Mouse (Mus musculus): ENCODE results near the gene Mrc2.

Mrc2 gene

GRCm38 (mm10) chr11:105350643-105351042, 58.2 kb downstream of the Mrc2 start:
- DNase-seq (ENCODE audit: low spot score in 2 of 2): no peak

DNA sequence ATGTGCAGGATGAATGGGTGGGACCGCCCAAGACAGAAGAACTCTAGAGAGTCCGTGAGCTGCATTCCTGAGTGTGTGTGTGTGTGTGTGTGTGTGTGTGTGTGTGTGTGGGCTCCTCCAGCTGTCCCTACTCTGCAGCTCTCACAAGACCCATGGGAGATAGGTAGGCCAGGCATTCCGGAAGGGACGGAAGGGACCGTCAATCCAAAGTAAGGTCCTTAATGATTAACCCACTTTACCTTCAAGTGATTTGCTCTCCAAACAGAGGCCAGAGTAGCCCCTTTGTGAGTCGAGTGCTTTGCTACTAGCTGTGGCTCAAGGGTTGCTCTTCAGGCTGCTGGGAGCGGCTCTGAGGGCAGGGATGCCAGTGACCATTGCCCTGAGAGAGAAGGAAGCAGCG, 59.7 kb downstream of the Mrc2 start:
- no peak for DNase-seq (ENCODE audit: low spot score in 2 of 2)

- DNase-seq (ENCODE audit: low spot score in 2 of 2): no peak
Observed at GRCm38 (mm10) chr11:105352954-105353890, 60.8 kb downstream of the Mrc2 start.

DNA sequence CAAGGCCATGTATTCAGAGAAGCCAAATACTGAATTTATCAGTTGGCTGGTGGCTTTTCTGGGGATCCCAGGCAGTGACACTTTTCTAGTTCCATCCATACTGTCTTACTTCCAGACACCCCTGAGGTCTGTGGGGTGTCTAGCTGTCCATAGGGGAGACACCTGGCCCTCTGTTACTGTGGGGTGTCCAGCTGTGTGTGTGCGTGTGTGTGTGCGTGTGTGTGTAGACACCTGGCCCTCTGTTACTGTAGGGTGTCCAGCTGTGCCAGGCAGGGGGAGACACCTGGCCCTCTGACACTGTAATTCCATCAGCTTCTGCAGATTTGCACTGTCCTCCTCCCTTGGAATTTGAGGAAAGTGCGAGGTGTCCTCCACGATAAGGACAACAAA, 61.4 kb downstream of the Mrc2 start:
- DNase-seq (ENCODE audit: low spot score in 2 of 2): no peak

DNA sequence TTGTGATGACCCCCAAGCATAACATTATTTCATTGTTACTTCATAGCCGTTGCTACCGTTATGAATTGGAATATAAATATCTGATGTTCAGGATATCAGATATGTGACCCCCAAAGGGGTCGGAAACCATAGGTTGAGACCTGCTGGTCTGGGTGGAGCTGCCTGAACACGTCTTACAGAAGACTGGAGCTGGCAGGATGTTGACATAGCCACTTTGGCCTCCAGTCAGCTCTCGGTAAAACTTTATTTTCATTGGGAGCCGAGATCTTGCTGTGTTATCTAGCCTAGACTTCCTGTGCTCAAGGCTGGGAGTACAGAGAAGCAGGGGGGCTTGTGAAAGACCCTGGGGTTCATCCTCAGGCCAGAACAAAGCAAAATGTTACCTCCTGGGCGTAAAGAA, 63.9 kb downstream of the Mrc2 start:
- DNase-seq (ENCODE audit: low spot score in 2 of 2): no peak

- no peak for DNase-seq (ENCODE audit: low spot score in 2 of 2)
Observed at GRCm38 (mm10) chr11:105362041-105362765, 69.8 kb downstream of the Mrc2 start.

GRCm38 (mm10) chr11:105362946-105363597, 70.6 kb downstream of the Mrc2 start:
- peak; percentile 65 to 80 for DNase-seq (ENCODE audit: low spot score in 2 of 2)

- DNase-seq (ENCODE audit: low spot score in 2 of 2): no peak
Observed at GRCm38 (mm10) chr11:105363598-105364385, 71.3 kb downstream of the Mrc2 start.

DNA sequence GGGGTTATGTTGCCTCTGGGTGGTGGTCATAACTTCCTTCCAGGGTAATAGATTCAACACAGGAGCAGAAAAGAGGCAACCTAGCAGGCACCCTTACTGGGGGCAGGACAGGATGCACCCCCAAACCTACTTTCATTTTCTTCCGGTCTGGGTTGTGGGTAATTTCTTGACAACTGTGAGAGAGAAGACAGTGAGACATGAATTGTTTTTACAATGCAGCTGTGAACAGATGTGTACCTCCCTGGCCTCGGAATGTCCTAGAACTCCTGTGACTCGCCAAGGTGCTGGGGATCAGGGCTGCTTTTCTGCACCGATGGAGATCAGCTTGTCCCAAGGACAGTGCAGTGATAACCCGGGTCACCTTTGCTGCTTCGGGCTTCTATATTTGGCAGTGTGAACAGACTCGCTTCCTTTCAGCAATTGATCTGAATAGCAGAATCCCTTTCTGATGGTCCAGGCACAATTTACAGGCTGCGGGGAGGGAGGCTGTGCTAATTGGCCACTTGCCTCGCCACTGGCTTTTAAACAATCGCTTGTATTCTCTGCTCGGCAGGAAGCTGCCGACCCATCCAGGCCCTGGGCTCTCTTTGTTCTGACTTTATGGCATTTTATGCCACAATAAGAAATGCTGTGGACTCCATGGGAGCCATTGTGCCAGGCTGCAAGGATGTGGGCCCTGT, 72.1 kb downstream of the Mrc2 start:
- DNase-seq (ENCODE audit: low spot score in 2 of 2): no peak

DNA sequence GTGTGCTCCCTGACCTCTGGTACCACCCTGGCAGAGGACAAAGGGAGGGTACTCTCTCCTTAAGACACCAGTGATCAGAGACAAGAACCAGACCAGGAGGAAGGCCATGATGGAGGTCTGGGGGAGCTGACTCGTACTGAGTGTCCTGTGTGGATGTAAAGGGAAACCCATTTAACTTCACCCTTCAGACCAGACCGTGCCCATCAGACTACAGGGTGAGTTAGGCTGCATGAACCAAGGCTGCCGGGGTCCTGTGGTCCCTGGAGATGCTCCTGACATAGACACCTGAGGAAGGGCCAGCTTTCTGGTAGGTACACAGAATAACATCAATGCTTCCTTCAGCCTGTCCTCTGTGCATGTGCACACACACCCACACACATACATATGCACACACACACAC, 73.2 kb downstream of the Mrc2 start:
- DNase-seq (ENCODE audit: low spot score in 2 of 2): no peak

DNA sequence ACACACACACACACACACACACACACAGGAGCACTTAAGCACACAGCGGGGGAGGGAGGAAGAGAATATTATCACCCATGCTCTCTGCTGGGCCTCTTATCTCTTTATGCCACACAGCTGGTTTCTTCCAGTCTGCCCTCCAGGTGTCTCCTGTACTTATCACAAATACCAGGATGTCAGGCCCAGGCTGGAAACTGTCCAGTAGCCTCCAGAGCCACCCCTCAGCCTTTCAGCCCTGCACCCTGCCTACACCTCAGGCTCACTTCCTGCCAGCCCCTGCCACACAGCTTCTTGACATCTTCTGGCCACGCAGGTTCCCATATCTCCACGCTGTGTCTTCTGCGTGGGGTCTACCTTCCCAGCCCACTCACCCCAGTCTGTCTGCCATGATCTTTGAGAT, 73.6 kb downstream of the Mrc2 start:
- DNase-seq (ENCODE audit: low spot score in 2 of 2): peak; percentile 56 to 58

GRCm38 (mm10) chr11:105367163-105367562, 74.7 kb downstream of the Mrc2 start:
- no peak for DNase-seq (ENCODE audit: low spot score in 2 of 2)

DNA sequence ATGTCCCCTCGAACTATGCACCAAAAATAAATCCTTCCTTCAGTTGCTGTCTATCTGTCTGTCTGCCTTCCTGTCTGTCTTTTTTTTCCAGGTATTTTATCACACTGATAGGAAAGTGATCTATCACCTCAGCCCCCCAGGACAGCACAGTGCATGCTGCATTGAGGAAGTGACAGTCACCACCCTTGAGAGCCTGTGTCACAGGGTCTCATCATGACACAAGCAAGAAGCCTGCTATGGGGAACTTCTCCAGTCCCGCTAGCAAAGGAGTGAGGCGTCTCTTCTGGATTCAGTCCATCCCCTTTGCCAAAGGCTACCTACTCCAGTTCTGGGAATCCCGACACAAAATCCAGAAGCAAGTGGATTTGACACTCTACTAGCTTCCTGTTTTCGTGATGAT, 76.4 kb downstream of the Mrc2 start:
- no peak for DNase-seq (ENCODE audit: low spot score in 2 of 2)

- DNase-seq (ENCODE audit: low spot score in 2 of 2): no peak
Observed at GRCm38 (mm10) chr11:105369526-105370386, 77.3 kb downstream of the Mrc2 start.

- DNase-seq (ENCODE audit: low spot score in 2 of 2): no peak
Observed at GRCm38 (mm10) chr11:105371818-105372217, 79.4 kb downstream of the Mrc2 start.

GRCm38 (mm10) chr11:105373881-105374280, 81.4 kb downstream of the Mrc2 start:
- DNase-seq (ENCODE audit: low spot score in 2 of 2): no peak

DNA sequence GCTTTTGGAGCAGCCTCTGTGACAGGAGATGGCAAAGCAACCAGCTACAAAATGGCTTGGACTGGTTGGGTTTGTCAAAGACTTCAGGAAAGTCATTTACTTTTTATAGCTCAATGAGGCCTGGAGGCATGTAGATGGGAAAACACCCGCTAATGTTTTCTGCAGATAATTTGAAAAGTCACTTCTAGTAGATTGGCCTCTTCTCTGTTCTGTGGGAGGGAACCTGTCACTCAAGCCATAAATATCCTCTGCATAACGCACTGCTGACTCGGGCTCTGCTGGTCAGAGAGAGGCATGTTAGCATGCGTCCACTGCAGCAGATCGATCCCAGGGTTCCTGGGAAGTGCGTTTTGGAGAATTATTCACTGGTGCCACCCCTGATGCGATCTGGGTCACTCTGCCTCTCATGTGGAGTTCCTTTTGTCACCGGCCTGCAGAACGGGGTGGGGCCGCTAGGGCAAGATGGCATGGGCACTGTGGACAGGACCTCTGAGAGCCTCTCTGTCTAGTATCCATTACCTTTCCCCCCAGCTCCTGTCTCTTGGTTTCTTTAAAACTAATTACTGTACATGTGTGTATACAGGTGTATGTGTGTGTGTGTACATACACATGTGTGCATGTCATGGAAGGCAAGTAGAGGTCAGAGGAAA, 82.2 kb downstream of the Mrc2 start:
- no peak for DNase-seq (ENCODE audit: low spot score in 2 of 2)

DNA sequence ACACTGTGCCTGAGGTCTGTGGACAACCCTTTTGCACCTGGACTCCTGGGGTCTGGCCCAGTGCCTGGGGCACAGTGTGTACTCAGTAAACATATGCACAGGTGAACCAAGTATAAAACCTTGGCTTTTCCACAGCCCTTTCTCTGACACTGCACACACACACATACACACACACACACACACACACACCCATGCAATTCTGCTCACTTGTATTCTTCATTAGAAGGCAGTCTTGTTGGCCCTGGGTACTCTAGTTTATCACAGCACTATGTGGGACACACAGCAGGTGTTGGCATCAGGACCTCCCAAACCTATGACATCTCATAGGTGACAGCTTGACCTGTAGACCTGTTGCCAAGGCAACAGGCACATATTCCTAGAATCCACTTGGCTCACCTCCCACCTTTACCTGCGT, 83.4 kb downstream of the Mrc2 start:
- DNase-seq (ENCODE audit: low spot score in 2 of 2): no peak

DNA sequence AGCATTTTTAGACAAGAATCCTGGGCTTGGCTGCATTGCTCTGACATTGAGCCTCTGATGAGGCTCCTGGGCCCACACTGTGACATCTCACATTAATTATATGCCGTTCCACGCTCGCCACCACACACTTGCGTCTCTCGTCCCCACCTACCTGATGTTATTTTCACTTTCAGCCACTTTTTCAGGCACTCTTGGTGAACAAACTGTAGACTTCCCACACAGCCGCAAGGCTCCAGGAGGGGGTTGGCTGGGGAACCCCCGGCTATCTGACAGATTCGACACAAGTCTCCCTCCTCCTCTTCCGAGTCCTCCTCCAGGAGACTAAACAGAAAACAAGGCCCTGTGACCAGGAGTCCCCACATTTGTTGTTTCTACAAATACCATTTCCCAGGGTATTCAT, 92.8 kb downstream of the Mrc2 start:
- no peak for DNase-seq (ENCODE audit: low spot score in 2 of 2)

GRCm38 (mm10) chr11:105388636-105389035, 96.2 kb downstream of the Mrc2 start:
- no peak for DNase-seq (ENCODE audit: low spot score in 2 of 2)

All from spleen, postnatal 14 days (tissue).